Mouse (Mus musculus): ENCODE data around the gene Sppl2c.

GRCm38 (mm10) chr11:104179804-104180203 is 6.3 kb upstream of the Sppl2c start:
- no peak for TF ChIP-seq POLR2A (IDR thresholded peaks at IDR 0.05; ENCODE audit: borderline replicate concordance, low read depth, low read length)
- no peak for TF ChIP-seq CTCF (IDR thresholded peaks at IDR 0.05; ENCODE audit: low read depth, low read length)

Data from bone marrow macrophage, adult 2 months (primary cell).